Mouse (Mus musculus): Measurements from ENCODE around the gene Tmtc2. TPM values are rescaled to one million over a fixed set of nuclear protein-coding genes. Genes with fewer than 3 reads are reported as not detected.

The Tmtc2 gene
- polyA plus RNA-seq, 1 experiment, result 0.97 TPM

GRCm38 (mm10) chr10:105189746-105190145 is 384.5 kb downstream of the Tmtc2 start:
- Histone ChIP-seq H3ac (ENCODE audit: control insufficient read depth, insufficient read length) (no peak overlapping the region), H3K4me2 (ENCODE audit: low read depth) (no peak overlapping the region), H3K36me3 (ENCODE audit: control insufficient read depth, insufficient read depth) (no peaks in the 10 kb centered on the region), H3K27me3 (ENCODE audit: control insufficient read depth, insufficient read depth, insufficient read length) (no peaks in the 10 kb centered on the region), H3K4me3 (no peak overlapping the region), H3K79me2 (ENCODE audit: control insufficient read depth, insufficient read depth) (no peaks in the 10 kb centered on the region)
- TF ChIP-seq POLR2A (IDR thresholded peaks at IDR 0.05; ENCODE audit: insufficient read length, low read depth) (no peak), MAX (IDR thresholded peaks at IDR 0.05; ENCODE audit: low read depth) (no peak), E2F4 (IDR thresholded peaks at IDR 0.05; ENCODE audit: insufficient read depth) (no peak), MYOG (IDR thresholded peaks at IDR 0.05; ENCODE audit: control insufficient read depth in 1 of 3, insufficient read depth in 1 of 3, insufficient read length in 2 of 3, low read depth in 2 of 3) (no peak), USF1 (IDR thresholded peaks at IDR 0.05; ENCODE audit: low read depth) (no peak), SRF (IDR thresholded peaks at IDR 0.05; ENCODE audit: control insufficient read depth, insufficient read length, low read depth) (no peak), POLR2AphosphoS2 (IDR thresholded peaks at IDR 0.05; ENCODE audit: insufficient read length, low read depth) (no peak), TCF12 (IDR thresholded peaks at IDR 0.05; ENCODE audit: insufficient read depth, poor library complexity, severe bottlenecking) (no peak), CEBPB (IDR thresholded peaks at IDR 0.05; ENCODE audit: insufficient read depth, poor library complexity, severe bottlenecking) (no peak), TCF3 (IDR thresholded peaks at IDR 0.05; ENCODE audit: insufficient read length, low read depth) (no peak), REST (IDR thresholded peaks at IDR 0.05; ENCODE audit: insufficient read depth, insufficient read length) (no peak), MYOD1 (IDR thresholded peaks at IDR 0.05; ENCODE audit: control insufficient read depth in 1 of 3, insufficient read length in 2 of 3, low read depth in 2 of 3) (no peak)

DNA sequence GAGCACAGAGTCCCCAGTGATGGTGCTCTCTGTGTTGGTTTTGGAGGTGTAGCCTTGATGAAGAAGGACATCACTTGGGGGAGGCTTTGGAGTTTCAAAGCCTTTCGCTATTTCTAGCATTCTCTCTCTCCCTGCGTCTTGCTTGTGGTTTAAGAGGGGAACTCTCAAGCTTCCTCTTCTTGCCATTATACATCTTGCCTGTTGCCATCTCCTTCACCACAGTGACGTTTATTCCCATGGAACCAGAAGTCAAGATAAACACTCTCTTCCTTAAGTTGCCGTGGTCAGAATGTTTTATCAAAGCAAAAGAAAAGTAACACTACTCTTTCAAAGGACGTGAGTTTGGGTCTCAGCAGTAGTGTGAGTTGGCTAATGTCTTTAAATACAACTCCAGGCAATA is 387.6 kb downstream of the Tmtc2 start:
- H3K4me3 ChIP-seq, result no peak overlapping the region
- TF ChIP-seq CEBPB (IDR thresholded peaks at IDR 0.05; ENCODE audit: insufficient read depth, poor library complexity, severe bottlenecking), result no peak
- no peak for TF ChIP-seq E2F4 (IDR thresholded peaks at IDR 0.05; ENCODE audit: insufficient read depth)
- TF ChIP-seq SRF (IDR thresholded peaks at IDR 0.05; ENCODE audit: control insufficient read depth, insufficient read length, low read depth), result no peak
- TF ChIP-seq USF1 (IDR thresholded peaks at IDR 0.05; ENCODE audit: low read depth), result no peak
- no peak for TF ChIP-seq POLR2AphosphoS2 (IDR thresholded peaks at IDR 0.05; ENCODE audit: insufficient read length, low read depth)
- TF ChIP-seq REST (IDR thresholded peaks at IDR 0.05; ENCODE audit: insufficient read depth, insufficient read length), result no peak
- TF ChIP-seq MYOD1 (IDR thresholded peaks at IDR 0.05; ENCODE audit: control insufficient read depth in 1 of 3, insufficient read length in 2 of 3, low read depth in 2 of 3), result no peak
- no peak for TF ChIP-seq MYOG (IDR thresholded peaks at IDR 0.05; ENCODE audit: control insufficient read depth in 1 of 3, insufficient read depth in 1 of 3, insufficient read length in 2 of 3, low read depth in 2 of 3)
- TF ChIP-seq TCF12 (IDR thresholded peaks at IDR 0.05; ENCODE audit: insufficient read depth, poor library complexity, severe bottlenecking), result no peak
- no peak for TF ChIP-seq MAX (IDR thresholded peaks at IDR 0.05; ENCODE audit: low read depth)
- no peak for TF ChIP-seq POLR2A (IDR thresholded peaks at IDR 0.05; ENCODE audit: insufficient read length, low read depth)
- TF ChIP-seq TCF3 (IDR thresholded peaks at IDR 0.05; ENCODE audit: insufficient read length, low read depth), result no peak
- no peak overlapping the region for H3K4me2 ChIP-seq (ENCODE audit: low read depth)
- H3K36me3 ChIP-seq (ENCODE audit: control insufficient read depth, insufficient read depth), result no peaks in the 10 kb centered on the region
- no peaks in the 10 kb centered on the region for H3K27me3 ChIP-seq (ENCODE audit: control insufficient read depth, insufficient read depth, insufficient read length)
- no peaks in the 10 kb centered on the region for H3K79me2 ChIP-seq (ENCODE audit: control insufficient read depth, insufficient read depth)
- no peak overlapping the region for H3ac ChIP-seq (ENCODE audit: control insufficient read depth, insufficient read length)

GRCm38 (mm10) chr10:105168443-105169102 is 405.7 kb downstream of the Tmtc2 start:
- no peaks in the 10 kb centered on the region for H3K27me3 ChIP-seq (ENCODE audit: control insufficient read depth, insufficient read depth, insufficient read length)
- no peak overlapping the region for H3ac ChIP-seq (ENCODE audit: control insufficient read depth, insufficient read length)

DNA sequence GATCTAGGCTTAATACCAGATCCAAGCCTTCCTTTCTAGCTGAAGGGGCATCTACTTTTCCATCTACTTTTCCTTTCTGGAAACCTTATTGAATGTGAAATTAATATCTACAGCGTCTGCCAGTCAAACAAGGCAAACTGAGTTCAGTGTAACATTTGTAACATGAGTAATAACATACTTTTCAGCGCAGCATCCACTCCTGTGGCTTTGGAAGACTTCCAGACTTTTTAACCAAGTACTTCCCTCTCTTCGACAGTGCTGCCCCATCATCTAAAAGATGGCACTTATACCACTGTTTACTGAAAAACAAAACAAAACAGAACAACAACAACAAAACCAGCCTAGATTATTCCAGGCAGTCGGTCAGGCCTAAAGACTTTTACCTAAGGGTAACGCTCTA is 409.0 kb downstream of the Tmtc2 start:
- Histone ChIP-seq H3K4me2 (ENCODE audit: low read depth) (peak overlapping the region; percentile 27), H3K4me3 (no peak overlapping the region)
- no peak for TF ChIP-seq MYOD1 (IDR thresholded peaks at IDR 0.05; ENCODE audit: control insufficient read depth in 1 of 3, insufficient read length in 2 of 3, low read depth in 2 of 3)
- TF ChIP-seq CEBPB (IDR thresholded peaks at IDR 0.05; ENCODE audit: insufficient read depth, poor library complexity, severe bottlenecking), result no peak
- TF ChIP-seq REST (IDR thresholded peaks at IDR 0.05; ENCODE audit: insufficient read depth, insufficient read length), result no peak
- no peak for TF ChIP-seq TCF3 (IDR thresholded peaks at IDR 0.05; ENCODE audit: insufficient read length, low read depth)
- no peak for TF ChIP-seq MAX (IDR thresholded peaks at IDR 0.05; ENCODE audit: low read depth)
- no peak for TF ChIP-seq SRF (IDR thresholded peaks at IDR 0.05; ENCODE audit: control insufficient read depth, insufficient read length, low read depth)
- TF ChIP-seq E2F4 (IDR thresholded peaks at IDR 0.05; ENCODE audit: insufficient read depth), result no peak
- TF ChIP-seq POLR2AphosphoS2 (IDR thresholded peaks at IDR 0.05; ENCODE audit: insufficient read length, low read depth), result no peak
- no peak for TF ChIP-seq MYOG (IDR thresholded peaks at IDR 0.05; ENCODE audit: control insufficient read depth in 1 of 3, insufficient read depth in 1 of 3, insufficient read length in 2 of 3, low read depth in 2 of 3)
- no peak for TF ChIP-seq TCF12 (IDR thresholded peaks at IDR 0.05; ENCODE audit: insufficient read depth, poor library complexity, severe bottlenecking)
- no peak for TF ChIP-seq USF1 (IDR thresholded peaks at IDR 0.05; ENCODE audit: low read depth)
- no peak for TF ChIP-seq POLR2A (IDR thresholded peaks at IDR 0.05; ENCODE audit: insufficient read length, low read depth)

More at GRCm38 (mm10) chr10:105168443-105169102, 405.7 kb downstream of the Tmtc2 start:
- no peak overlapping the region for H3K4me3 ChIP-seq
- no peaks in the 10 kb centered on the region for H3K36me3 ChIP-seq (ENCODE audit: control insufficient read depth, insufficient read depth)
- TF ChIP-seq REST (IDR thresholded peaks at IDR 0.05; ENCODE audit: insufficient read depth, insufficient read length), result no peak
- TF ChIP-seq MYOD1 (IDR thresholded peaks at IDR 0.05; ENCODE audit: control insufficient read depth in 1 of 3, insufficient read length in 2 of 3, low read depth in 2 of 3), result no peak
- no peak overlapping the region for H3K4me2 ChIP-seq (ENCODE audit: low read depth)
- H3K79me2 ChIP-seq (ENCODE audit: control insufficient read depth, insufficient read depth), result no peaks in the 10 kb centered on the region

More for the DNA sequence above, 409.0 kb downstream of the Tmtc2 start:
- Histone ChIP-seq H3K27me3 (ENCODE audit: control insufficient read depth, insufficient read depth, insufficient read length) (no peaks in the 10 kb centered on the region), H3K36me3 (ENCODE audit: control insufficient read depth, insufficient read depth) (no peaks in the 10 kb centered on the region), H3ac (ENCODE audit: control insufficient read depth, insufficient read length) (no peak overlapping the region), H3K79me2 (ENCODE audit: control insufficient read depth, insufficient read depth) (no peaks in the 10 kb centered on the region)
